Mouse (Mus musculus) liver, adult 2 months (tissue): Measurements from ENCODE around the gene Pld6.

Experiments used
- CTCF ChIP-seq: fragments of 200-500 bp; IDR thresholded peaks from 2 replicates; pipeline ENCODE4 v1.5.1; 2011; ENCODE audit warnings: low read depth, low read length, control low read depth
- POLR2A ChIP-seq: fragments of 200-500 bp; IDR thresholded peaks from 2 replicates; pipeline ENCODE4 v1.6.1; 2011; ENCODE audit warnings: low read length, control low read depth; ENCODE audit not compliant: insufficient read depth; ENCODE audit errors: extremely low read depth

- no peak for TF ChIP-seq CTCF
- no peak for TF ChIP-seq POLR2A
Observed at GRCm38 (mm10) chr11:59737250-59737649, 50.2 kb downstream of the Pld6 start.
